Mouse (Mus musculus): ENCODE data around the gene Scfd2.

Gene Scfd2

GRCm38 (mm10) chr5:74171768-74172167, 359.8 kb downstream of the Scfd2 start:
- no peak for TF ChIP-seq GATA4 (IDR thresholded peaks at IDR 0.05; ENCODE audit: insufficient replicate concordance, low read length)

DNA sequence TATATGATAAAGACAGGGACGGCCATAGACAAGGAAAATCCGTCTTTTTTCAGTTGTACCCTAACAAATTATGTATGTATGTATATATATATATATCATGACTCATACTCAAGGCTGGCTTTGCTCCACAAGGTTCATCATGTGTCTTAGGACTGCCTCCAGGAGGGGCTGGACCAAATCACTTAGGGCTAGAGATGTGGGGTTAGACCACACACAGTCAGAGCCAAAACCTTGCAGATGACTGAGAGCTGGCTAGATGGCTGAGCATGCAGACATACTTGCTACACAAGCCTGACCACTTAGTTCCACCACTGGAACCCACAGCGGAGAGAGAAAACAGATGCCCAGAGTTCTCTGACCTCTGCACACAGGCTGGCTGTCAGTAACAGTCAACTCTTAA, 363.5 kb downstream of the Scfd2 start:
- TF ChIP-seq GATA4 (IDR thresholded peaks at IDR 0.05; ENCODE audit: insufficient replicate concordance, low read length) = no peak

DNA sequence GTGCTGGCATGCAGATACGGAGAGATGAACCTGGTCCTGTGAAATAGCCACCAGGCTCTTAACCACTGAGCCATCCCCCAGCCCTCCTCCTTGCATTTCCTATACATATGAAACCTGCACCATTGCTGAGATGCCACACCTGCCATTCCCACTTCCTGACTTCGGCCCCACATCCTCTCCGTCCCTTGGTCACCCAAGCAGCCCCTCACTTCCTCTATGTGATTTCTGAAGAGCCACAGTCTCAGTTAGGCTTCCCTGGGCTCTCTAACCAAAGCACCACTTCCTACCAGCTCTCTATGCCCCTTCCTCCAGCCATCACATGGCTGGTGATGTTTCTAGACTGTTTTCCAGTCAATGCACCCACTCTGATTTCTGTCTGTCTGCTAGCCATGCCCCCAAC, 364.9 kb downstream of the Scfd2 start:
- no peak for TF ChIP-seq GATA4 (IDR thresholded peaks at IDR 0.05; ENCODE audit: insufficient replicate concordance, low read length)

DNA sequence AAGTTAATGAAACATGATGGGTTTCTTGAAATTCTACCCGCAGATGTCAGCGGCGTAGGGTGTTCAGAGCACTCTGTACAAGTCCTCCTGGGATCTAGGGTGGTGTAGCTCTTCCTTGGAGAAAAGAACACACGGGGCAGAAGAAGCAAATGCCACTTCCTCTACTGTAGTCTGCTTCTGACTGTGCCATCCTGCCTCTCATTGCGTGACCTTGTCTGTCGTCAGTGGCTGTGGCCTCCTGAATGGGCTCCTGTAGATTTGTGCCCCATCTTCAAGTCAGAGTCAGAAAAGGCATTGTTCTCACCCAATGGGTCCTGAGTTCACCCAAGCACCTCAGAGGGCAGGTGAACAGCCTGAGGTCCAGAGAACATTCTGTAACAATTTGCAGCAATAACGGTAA, 367.0 kb downstream of the Scfd2 start:
- no peak for TF ChIP-seq GATA4 (IDR thresholded peaks at IDR 0.05; ENCODE audit: insufficient replicate concordance, low read length)

GRCm38 (mm10) chr5:74163141-74163540, 368.4 kb downstream of the Scfd2 start:
- TF ChIP-seq GATA4 (IDR thresholded peaks at IDR 0.05; ENCODE audit: insufficient replicate concordance, low read length) = no peak

- no peak for TF ChIP-seq GATA4 (IDR thresholded peaks at IDR 0.05; ENCODE audit: insufficient replicate concordance, low read length)
Observed at GRCm38 (mm10) chr5:74162013-74162412, 369.5 kb downstream of the Scfd2 start.

DNA sequence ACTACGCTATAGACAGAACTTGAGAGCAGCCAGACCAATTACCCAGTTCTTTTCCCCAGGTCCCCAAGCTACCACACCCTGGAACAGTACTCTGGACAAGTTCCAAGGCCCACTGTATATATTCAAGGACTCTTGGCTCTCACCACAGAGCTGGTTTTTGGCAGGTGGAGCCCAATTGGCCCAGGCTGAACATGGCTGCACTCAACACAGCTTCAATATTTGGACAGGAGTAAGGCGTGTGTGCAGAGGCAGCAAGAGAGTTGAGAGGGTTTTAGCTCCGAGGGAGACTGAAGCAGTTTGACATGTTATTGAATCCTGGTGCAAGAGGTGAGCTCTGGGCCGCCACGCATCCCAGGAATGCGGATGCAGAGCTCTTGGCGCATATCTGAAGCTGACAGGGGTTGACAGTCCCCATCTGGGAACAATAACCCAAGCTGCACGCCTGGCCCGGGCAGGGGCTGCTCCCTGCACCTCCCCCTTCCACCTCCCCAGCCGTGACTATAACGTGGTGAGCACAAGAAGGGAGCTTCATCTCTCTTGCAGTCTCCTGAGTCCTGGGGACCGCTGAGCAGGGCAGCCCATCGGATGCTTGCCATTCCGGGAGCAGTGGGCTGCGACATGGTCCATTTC, 370.1 kb downstream of the Scfd2 start:
- no peak for TF ChIP-seq GATA4 (IDR thresholded peaks at IDR 0.05; ENCODE audit: insufficient replicate concordance, low read length)

DNA sequence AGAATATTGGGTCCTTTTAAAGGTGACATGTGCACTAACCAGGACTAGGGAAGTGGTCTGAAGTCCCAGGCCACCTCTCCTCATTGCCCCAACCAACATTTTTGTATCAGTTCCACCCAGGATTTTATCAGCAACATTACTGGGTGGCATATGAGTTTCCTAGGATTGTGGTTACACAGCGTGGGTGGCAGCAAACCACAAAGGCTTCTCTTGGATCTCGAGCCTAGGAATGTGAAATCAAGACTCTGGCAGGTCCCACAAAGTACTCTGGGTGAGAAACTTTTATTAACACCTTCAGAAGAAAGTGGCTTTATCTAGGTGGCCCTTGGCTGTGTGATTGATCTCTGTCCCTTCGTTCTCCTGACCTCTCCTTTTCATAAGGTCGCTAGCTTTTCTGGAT, 371.2 kb downstream of the Scfd2 start:
- TF ChIP-seq GATA4 (IDR thresholded peaks at IDR 0.05; ENCODE audit: insufficient replicate concordance, low read length) = no peak

DNA sequence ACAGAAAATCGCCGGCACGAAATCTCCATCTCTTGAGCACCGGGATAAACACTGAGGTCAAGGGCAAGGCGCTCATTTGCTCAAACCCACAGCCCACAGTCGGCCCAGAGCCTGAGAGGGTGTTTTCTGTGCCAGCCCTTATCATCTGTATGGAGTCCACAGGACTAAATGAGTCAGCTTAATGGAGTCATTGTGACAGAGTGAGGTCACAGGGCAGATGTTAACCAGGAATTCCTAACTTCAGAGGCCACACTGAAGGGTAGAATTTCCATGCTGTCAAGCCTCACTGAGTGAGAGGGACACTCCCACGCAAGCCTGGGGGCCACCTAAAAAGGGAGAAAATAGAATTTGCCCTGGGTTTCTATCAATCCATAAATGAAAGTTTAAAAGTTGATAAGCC, 371.7 kb downstream of the Scfd2 start:
- no peak for TF ChIP-seq GATA4 (IDR thresholded peaks at IDR 0.05; ENCODE audit: insufficient replicate concordance, low read length)

DNA sequence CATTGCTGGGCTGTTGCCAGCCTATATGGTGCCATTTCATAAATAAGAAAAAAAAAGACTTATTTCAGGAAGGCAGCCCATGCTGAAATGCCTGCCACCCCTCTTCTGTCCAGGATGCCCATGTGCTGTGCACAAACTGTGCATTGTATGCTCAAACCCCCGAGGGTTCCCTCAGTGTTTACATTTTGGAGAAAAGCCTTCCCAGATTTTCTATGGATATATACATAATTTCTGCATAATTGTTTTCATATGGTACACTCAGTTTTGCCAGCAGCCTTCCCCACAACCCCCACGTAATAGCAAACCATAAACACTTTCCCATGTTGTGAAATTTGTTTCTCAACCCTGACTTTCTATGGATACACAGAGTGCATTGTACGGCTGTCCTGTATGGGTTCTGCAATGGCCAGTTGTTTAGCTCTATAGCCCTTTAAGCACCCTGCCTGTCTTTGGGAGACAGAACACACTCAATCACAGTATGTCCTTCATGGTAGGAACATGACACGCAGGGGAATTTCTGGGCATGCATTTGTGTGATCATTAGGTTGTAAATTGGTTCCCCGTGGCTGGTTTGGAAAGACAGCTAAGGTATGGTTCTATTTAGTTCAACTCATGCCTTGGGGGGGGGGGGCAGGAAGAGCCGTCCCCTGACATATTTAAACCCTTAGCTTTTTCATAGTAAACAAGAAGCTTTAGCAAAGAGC, 372.5 kb downstream of the Scfd2 start:
- TF ChIP-seq GATA4 (IDR thresholded peaks at IDR 0.05; ENCODE audit: insufficient replicate concordance, low read length) = no peak

DNA sequence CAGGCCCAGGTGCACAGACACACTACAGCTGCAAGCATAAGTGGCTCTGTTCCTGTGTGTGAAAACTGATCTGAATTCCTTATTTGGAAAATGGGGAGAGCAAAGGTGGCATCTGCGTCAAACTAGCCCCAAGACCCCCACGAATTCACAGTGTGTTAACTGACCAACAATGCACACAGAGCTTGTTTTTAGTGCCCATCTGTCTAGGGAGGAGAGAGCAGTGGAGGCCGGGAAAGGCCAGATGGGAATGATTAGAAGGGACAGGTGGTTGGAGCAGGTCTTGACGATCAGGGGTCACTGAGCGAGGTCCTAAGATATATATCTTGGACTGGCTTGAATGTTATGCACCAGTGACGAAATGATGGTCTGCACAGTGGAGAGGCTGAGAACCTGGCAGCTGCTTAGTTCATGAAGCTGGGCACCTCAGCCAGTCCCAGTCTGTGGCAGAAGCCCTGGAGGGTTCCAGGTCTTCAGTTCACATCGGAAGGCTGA, 375.7 kb downstream of the Scfd2 start:
- TF ChIP-seq GATA4 (IDR thresholded peaks at IDR 0.05; ENCODE audit: insufficient replicate concordance, low read length) = no peak

Data from liver, adult (tissue).